Mouse (Mus musculus) adrenal gland, postnatal 10 days (tissue): ENCODE results near the gene Ifnl3. TPM values are rescaled to one million over a fixed set of nuclear protein-coding genes. Genes with fewer than 3 reads are reported as not detected.
"Not testable (repeated sequence)": the region's sequence is repeated elsewhere in the genome, so short reads cannot be mapped to it uniquely, and the experiment has no call there.

ENCODE experiments used
- DNase-seq: peaks from one replicate; pipeline ENCODE4 v3.0.0; 2021; ENCODE audit warnings: mixed read lengths
- long read RNA-seq, 2 experiments: library from polyadenylated mRNA; stranded (forward); transcript quantifications; one replicate each; pipeline ENCODE4 v2.0.0; 2021
- total RNA-seq, 2 experiments: library from RNA; stranded (reverse); gene quantifications; 2 replicates each; pipeline ENCODE4 v1.2.3; 2021

Ifnl3 gene
- total RNA-seq: not detected
- long read RNA-seq, experiment 1: 0 reads
- long read RNA-seq, experiment 2: 0 reads

DNA sequence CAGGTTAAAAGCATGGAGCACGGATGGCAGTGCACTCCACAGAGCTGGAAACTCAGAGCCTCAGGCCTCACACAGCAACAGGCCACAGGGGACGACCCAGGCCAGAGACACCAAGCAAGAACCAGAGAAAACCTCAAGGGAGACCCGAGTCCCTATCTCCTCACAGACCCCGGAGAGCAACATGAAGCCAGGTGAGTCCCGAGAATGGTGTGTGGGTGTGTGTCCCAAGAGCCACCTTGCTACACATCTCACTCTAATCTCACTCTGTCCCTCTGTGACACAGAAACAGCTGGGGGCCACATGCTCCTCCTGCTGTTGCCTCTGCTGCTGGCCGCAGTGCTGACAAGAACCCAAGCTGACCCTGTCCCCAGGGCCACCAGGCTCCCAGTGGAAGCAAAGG is at the start of gene Ifnl3:
Ifnl3 (plus strand) TSS at position 301 of the 400 bp plus-strand sequence.
- DNase-seq: not testable (repeated sequence)

DNA sequence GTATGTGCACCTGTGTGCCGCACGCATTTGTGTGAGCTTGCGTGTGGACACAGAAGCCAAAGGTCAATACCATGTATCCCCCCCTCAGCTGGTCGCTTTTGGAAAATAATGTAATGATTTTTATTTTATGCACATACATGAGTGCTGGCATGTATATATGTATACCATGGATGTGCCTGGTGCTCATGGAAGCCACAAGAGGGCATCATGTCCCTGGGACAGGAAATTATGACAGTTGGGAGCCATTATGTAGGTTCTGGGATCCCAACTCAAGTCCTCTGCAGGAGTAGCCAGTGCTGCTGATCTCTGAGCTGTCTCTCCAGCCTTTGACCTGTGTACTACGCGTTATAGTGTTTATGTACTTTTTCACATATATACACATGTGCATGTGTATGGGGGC is 46.4 kb upstream of the Ifnl3 start:
- no peak for DNase-seq

- DNase-seq: no peak
These were observed 45.3 kb upstream of the Ifnl3 start for GRCm38 (mm10) chr7:28477363-28477762.

GRCm38 (mm10) chr7:28478854-28479253 is 43.8 kb upstream of the Ifnl3 start:
- peak; percentile 42 for DNase-seq

- no peak for DNase-seq
These were observed 39.8 kb upstream of the Ifnl3 start for GRCm38 (mm10) chr7:28482854-28483253.

GRCm38 (mm10) chr7:28484192-28484591 is 38.4 kb upstream of the Ifnl3 start:
- no peak for DNase-seq

- peak; percentile 37 for DNase-seq
These were observed 34.6 kb upstream of the Ifnl3 start for GRCm38 (mm10) chr7:28488030-28488491.

- DNase-seq: peak; percentile 73
These were observed 32.2 kb upstream of the Ifnl3 start for GRCm38 (mm10) chr7:28490410-28490809.

GRCm38 (mm10) chr7:28490903-28491302 is 31.7 kb upstream of the Ifnl3 start:
- no peak for DNase-seq

- DNase-seq: no peak
These were observed 30.3 kb upstream of the Ifnl3 start for GRCm38 (mm10) chr7:28492310-28492709.

DNA sequence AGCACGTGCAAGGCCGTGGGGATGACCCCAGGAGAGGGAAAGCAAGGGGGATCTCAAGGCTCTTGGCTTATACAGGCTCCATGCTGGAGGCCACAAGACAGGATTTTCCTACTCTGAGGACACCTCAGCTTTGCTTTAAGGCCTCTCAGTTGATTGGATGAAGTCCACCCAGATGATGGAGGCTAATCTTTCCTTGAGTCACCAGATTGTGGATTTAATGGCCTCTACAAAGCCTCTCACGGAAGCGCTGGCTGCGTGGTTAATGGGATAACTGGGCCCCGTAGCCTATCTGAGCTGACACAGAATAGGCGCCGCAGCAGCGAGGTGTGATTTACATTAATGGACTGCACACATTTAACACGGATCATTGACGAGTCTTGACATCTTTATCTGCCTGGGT is 27.2 kb upstream of the Ifnl3 start:
- DNase-seq: no peak

DNA sequence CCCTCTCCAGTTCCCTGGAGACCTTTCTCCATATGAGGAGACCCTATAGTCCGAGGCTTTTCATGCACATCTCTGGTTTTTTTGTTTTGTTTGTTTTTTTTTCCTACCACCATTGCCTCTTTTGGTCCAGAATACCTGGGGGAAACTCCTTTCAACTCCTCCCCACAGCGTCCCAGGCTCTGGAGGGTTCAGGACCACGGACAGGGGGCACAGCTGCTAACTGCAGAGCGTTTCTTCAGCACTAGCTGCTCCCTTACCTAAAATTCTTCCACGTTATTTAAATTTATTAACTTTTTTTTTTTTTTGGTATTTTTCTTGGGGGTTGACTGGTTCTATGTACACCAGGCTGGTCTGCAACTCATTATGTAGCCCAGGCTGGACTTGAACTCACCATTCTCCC is 17.1 kb upstream of the Ifnl3 start:
- peak; percentile 68 for DNase-seq

- DNase-seq: peak; percentile 6
These were observed 13.5 kb upstream of the Ifnl3 start for GRCm38 (mm10) chr7:28509121-28509520.

- DNase-seq: not testable (repeated sequence)
These were observed 12.1 kb upstream of the Ifnl3 start, which contains the start of gene Ifnl2 for GRCm38 (mm10) chr7:28510405-28510974. TSS of gene Ifnl2 (minus strand) at chr7:28510455.

- no peak for DNase-seq
These were observed 11.2 kb upstream of the Ifnl3 start for GRCm38 (mm10) chr7:28511441-28511840.

DNA sequence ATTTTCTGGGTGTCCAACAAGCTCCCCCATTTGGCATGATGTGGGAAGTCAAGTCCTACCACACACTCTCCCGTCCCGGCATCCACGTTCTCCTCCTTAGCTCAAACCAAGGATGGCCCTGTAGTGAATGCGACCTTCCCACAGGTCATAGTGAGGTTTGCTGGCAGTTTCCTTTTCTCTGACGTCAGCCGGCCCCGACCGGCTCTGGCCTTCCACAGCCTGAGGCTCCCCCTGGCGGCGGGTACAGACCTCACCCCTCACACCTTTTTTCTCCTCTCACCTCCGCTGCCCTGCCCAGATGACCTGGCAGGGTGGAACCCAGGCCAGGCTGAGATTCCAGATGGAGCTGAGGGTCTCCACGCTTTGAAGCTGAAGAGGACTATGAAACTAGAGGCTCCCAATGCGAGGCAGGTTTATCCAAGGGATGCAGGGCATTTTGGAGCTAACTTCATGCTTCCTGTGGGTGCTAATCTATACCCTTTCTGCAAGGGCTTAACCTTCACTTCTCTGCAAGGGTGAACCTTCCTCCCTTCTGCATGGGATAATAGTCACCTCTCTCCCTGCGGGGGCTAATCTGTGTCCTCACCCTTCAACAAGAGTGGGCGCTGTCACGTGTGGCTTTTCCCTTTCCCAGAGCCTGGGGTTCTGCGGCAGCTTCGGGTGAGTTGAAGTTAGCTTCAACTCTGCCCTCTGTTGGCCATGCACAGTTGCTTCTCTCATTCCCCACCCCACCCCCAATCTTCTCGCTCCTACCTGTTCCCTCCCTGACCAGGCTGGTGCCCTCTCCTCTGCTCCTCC is 5.5 kb downstream of the Ifnl3 start:
- DNase-seq: peak; percentile 92

DNA sequence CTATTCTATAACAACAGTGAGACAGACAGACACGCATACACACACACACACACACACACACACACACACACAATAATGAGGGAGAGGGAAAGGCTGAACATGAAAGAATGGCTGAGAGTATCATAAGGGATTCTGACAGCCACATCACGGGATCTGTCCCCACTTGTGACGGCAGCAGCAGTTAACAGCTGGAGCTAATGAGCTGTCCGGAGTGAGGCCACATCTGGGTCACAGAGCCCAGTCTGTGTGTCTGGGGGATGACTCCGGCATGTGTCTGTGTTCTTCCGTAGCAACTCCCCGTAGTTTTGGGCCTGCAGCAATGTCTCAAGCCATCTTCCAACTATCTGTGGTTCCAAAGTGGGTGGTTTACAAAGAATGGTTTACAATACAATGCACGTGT is 9.4 kb downstream of the Ifnl3 start:
- DNase-seq: no peak

- not testable (repeated sequence) for DNase-seq
These were observed 16.2 kb downstream of the Ifnl3 start for GRCm38 (mm10) chr7:28538886-28539285.

GRCm38 (mm10) chr7:28540526-28540925 is 17.9 kb downstream of the Ifnl3 start, which contains the start of gene Sycn:
TSS of gene Sycn (plus strand) at chr7:28540885.
- DNase-seq: no peak

DNA sequence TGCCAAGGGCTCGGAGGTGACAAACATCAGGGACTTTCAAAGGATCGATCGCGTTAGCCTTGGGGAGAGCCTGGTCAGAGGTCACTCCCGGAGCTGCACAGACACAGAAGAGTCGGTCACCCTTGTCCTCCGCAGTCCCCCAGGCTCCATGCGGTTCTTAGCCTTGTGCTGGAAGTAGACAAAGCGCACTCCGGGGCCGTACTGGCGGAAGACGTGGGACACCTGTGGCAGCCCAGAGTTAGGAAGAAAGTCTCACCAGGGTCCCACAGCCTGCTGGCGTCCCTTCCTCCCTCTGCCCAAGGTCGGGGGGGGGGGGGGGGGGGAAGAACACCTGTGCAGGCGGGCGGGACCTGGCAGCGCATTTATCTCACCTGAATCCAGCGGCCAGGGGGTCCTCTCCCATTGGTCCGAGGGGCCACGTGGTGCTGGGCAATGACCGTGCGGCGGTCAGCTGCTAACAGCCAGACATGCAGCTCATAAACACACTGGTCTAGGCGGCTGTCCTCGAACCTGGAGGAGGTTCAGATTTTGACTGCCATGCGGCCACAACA is 21.5 kb downstream of the Ifnl3 start:
- no peak for DNase-seq

- no peak for DNase-seq
These were observed 22.6 kb downstream of the Ifnl3 start for GRCm38 (mm10) chr7:28545048-28545890.

GRCm38 (mm10) chr7:28545891-28546210 is 23.2 kb downstream of the Ifnl3 start:
- no peak for DNase-seq
